Mouse (Mus musculus): ENCODE results near the gene Gpr34. TPM values are rescaled to one million over a fixed set of nuclear protein-coding genes. Genes with fewer than 3 reads are reported as not detected.

Gpr34 gene
- polyA plus RNA-seq, 1 experiment from 2014 or later = 2.3 TPM

- ATAC-seq (ENCODE audit: insufficient number of reproducible peaks, insufficient read depth, low FRiP score, low TSS enrichment) = no peak
- Histone ChIP-seq H3K27ac (no peak overlapping the region), H3K4me2 (replicated peaks) (no peak overlapping the region), H3K27me3 (no peaks in the 10 kb centered on the region), H3K9ac (no peak overlapping the region), H3K36me3 (no peaks in the 10 kb centered on the region), H3K9me3 (no peaks in the 10 kb centered on the region), H3K4me3 (no peak overlapping the region), H3K4me1 (no peaks in the 10 kb centered on the region)
- WGBS = 92% methylated on average over 1 of the region's 1 CpGs
Observed at GRCm38 (mm10) chrX:13636398-13636797, 4.5 kb downstream of the Gpr34 start.

DNA sequence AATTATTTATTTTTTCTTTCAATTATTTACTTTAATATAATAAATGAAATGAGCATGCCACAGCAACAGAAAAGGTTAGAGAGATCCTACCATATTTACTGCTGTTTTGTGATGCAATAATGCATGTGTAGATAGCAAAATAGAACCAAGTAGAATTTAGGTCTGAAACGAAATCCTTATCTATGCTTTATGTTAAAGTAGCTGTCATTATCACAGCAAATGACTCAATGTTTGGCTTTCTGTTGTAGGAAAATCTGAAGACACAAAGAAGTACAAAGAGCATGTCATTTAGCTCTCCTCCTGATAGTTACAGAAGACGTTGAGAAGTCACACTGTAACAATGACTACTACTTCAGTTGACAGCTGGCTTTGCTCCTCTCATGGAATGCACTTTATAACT lies 7.0 kb downstream of the Gpr34 start:
- ATAC-seq (ENCODE audit: insufficient number of reproducible peaks, insufficient read depth, low FRiP score, low TSS enrichment) = no peak
- no peaks in the 10 kb centered on the region for H3K36me3 ChIP-seq
- 69% methylated on average over 2 of the region's 2 CpGs for WGBS
- no peaks in the 10 kb centered on the region for H3K4me1 ChIP-seq
- H3K9ac ChIP-seq = no peak overlapping the region
- no peak overlapping the region for H3K4me2 ChIP-seq (replicated peaks)
- no peaks in the 10 kb centered on the region for H3K27me3 ChIP-seq
- no peak overlapping the region for H3K4me3 ChIP-seq
- H3K9me3 ChIP-seq = no peaks in the 10 kb centered on the region
- no peak overlapping the region for H3K27ac ChIP-seq

GRCm38 (mm10) chrX:13651889-13652288 lies 20.0 kb downstream of the Gpr34 start:
- no peak overlapping the region for H3K4me3 ChIP-seq
- H3K9ac ChIP-seq = no peak overlapping the region
- H3K27me3 ChIP-seq = no peaks in the 10 kb centered on the region
- H3K27ac ChIP-seq = no peak overlapping the region
- no peak overlapping the region for H3K4me2 ChIP-seq (replicated peaks)
- WGBS = 83% methylated on average over 2 of the region's 2 CpGs
- no peaks in the 10 kb centered on the region for H3K9me3 ChIP-seq
- no peaks in the 10 kb centered on the region for H3K36me3 ChIP-seq
- no peaks in the 10 kb centered on the region for H3K4me1 ChIP-seq
- no peak for ATAC-seq (ENCODE audit: insufficient number of reproducible peaks, insufficient read depth, low FRiP score, low TSS enrichment)

- Histone ChIP-seq H3K27ac (no peak overlapping the region), H3K4me1 (no peaks in the 10 kb centered on the region), H3K4me3 (no peak overlapping the region), H3K9me3 (no peaks in the 10 kb centered on the region), H3K27me3 (no peaks in the 10 kb centered on the region), H3K36me3 (no peaks in the 10 kb centered on the region), H3K4me2 (replicated peaks) (no peak overlapping the region), H3K9ac (no peak overlapping the region)
- ATAC-seq (ENCODE audit: insufficient number of reproducible peaks, insufficient read depth, low FRiP score, low TSS enrichment) = no peak
- WGBS = 86% methylated on average over 1 of the region's 1 CpGs
Observed at GRCm38 (mm10) chrX:13652291-13652690, 20.4 kb downstream of the Gpr34 start.

DNA sequence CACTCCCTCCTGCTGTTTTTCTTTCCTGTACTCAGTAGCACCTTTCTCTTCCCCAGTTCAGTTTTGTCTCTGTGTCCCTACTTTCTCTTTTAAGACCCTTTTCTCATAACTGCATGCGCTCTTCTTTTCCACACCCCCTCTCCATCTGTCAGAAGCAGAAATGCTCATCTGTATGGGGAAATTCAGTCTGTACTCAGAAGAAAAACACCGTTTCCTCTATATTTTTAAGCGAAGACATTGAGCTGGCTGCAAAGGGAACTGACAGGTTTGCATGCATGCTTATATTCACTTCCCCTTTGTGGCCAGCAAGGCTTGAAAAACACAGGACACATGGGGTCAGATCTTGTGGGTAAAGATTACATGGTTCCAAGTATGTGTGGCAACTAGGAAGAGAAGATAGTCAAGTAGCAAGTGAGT lies 23.1 kb downstream of the Gpr34 start:
- WGBS = 92% methylated on average over 3 of the region's 3 CpGs
- no peak overlapping the region for H3K9ac ChIP-seq
- H3K4me1 ChIP-seq = no peaks in the 10 kb centered on the region
- no peak overlapping the region for H3K4me3 ChIP-seq
- no peak overlapping the region for H3K4me2 ChIP-seq (replicated peaks)
- no peaks in the 10 kb centered on the region for H3K9me3 ChIP-seq
- no peaks in the 10 kb centered on the region for H3K27me3 ChIP-seq
- H3K36me3 ChIP-seq = no peaks in the 10 kb centered on the region
- no peak overlapping the region for H3K27ac ChIP-seq
- ATAC-seq (ENCODE audit: insufficient number of reproducible peaks, insufficient read depth, low FRiP score, low TSS enrichment) = no peak

DNA sequence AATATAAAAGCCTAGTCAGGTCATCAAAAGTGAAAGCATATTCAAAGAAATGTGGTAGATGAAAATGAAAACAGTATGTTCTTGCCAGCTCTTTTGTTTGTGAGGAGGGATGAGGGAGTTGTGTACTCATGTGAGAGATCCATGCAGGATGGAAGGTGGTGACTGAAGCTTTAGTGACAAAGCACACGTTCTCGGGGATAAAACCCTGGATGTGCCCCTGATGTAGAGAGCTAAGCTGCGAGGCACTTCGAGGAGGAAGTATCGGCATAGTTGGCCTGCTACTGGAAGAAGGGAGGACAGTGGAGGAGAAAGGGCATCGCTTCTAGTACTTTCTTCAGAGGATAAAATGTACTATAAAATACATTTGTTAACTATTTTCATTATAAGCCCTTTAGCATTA lies 24.0 kb downstream of the Gpr34 start:
- Histone ChIP-seq H3K9me3 (no peaks in the 10 kb centered on the region), H3K27ac (no peak overlapping the region), H3K27me3 (no peaks in the 10 kb centered on the region), H3K9ac (no peak overlapping the region), H3K4me1 (no peaks in the 10 kb centered on the region), H3K4me2 (replicated peaks) (no peak overlapping the region), H3K36me3 (no peaks in the 10 kb centered on the region), H3K4me3 (no peak overlapping the region)
- WGBS = 82% methylated on average over 6 of the region's 6 CpGs
- no peak for ATAC-seq (ENCODE audit: insufficient number of reproducible peaks, insufficient read depth, low FRiP score, low TSS enrichment)

DNA sequence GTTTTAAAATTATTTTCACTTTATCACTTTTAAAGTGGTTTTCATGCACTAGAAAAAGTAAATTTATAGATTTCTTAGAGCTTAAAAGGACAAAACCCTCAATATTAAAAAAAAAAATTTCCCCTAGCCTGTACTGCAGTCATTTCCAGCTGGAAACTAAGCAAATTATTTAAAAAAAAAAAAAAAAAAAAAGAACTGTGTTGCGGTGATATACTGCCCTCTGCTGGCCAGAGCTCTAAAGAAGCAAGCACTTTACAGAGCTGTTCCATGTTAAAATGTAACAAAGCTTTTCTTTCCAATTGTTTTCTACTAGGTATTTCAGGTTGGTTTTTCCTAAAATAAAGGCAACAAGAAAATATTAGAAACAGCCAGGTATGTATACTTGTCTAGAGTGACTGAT lies 24.8 kb downstream of the Gpr34 start:
- H3K9me3 ChIP-seq = no peaks in the 10 kb centered on the region
- H3K4me1 ChIP-seq = no peaks in the 10 kb centered on the region
- H3K27me3 ChIP-seq = no peaks in the 10 kb centered on the region
- no peak overlapping the region for H3K9ac ChIP-seq
- no peak overlapping the region for H3K4me2 ChIP-seq (replicated peaks)
- WGBS = 0% methylated on average over 1 of the region's 1 CpGs
- no peak for ATAC-seq (ENCODE audit: insufficient number of reproducible peaks, insufficient read depth, low FRiP score, low TSS enrichment)
- no peak overlapping the region for H3K27ac ChIP-seq
- H3K36me3 ChIP-seq = no peaks in the 10 kb centered on the region
- H3K4me3 ChIP-seq = no peak overlapping the region

- Histone ChIP-seq H3K9me3 (no peaks in the 10 kb centered on the region), H3K9ac (no peak overlapping the region), H3K27ac (no peak overlapping the region), H3K27me3 (no peaks in the 10 kb centered on the region), H3K4me3 (no peak overlapping the region), H3K4me2 (replicated peaks) (no peak overlapping the region), H3K36me3 (no peaks in the 10 kb centered on the region), H3K4me1 (no peaks in the 10 kb centered on the region)
- ATAC-seq (ENCODE audit: insufficient number of reproducible peaks, insufficient read depth, low FRiP score, low TSS enrichment) = no peak
- 83% methylated on average over 3 of the region's 3 CpGs for WGBS
Observed at GRCm38 (mm10) chrX:13658616-13659140, 26.8 kb downstream of the Gpr34 start.

DNA sequence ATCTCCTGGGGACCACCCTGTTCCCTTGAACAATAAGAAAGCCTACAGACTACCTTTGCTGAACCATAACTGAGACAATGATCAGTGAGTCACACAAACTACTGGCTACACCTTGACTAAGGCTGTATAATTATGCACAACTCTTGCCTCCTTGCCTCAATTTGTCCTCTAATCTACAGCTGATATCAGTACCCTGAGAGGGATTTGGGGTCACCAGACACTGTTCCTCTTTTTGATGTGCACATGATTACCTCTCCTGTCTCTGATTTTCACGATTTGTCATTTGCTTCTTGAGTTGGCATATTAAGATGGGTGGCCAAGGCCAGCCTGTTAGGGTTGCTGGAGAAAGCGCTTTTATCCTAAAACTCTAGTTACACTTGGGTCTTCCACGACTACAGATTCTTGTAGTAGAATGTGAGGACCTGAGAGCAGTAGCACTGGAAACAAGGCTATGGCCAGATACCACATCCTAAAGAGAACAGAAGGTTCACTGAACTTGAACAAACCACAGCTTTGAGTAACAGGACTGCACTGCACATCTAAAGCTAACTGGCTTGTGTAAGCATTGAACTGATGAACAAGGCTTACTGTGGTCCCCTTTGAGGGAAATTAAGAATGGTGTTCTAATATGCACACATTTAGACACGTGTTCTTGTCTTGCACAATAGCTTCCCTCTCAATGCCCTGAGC lies 27.5 kb downstream of the Gpr34 start:
- H3K36me3 ChIP-seq = no peaks in the 10 kb centered on the region
- WGBS = 81% methylated on average over 4 of the region's 4 CpGs

DNA sequence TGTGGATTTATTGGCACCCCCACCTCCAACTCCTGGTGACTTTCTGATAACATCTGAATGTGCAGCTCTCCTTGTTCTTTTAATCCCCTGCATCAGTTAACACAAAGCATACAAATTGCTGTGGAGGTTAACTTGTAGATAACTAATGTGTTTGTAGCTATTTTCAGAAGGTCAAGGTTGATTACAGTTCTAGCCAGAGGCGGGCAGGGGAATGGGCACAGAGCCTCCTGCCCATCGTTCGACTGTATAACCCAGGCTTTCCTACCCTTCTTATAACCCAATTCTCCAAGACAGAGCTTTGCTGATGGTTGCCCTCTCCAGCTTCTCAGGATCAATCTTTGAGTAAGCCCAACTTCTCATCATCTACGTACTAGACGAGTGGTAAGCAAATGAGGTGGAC lies 29.2 kb downstream of the Gpr34 start, which contains the start of gene Gpr82:
TSS of gene Gpr82 (plus strand) at position 301 of the 400 bp plus-strand sequence.
- WGBS = 80% methylated on average over 5 of the region's 5 CpGs
- H3K4me3 ChIP-seq = no peak within 1 kb of the TSS
- no peak for ATAC-seq (ENCODE audit: insufficient number of reproducible peaks, insufficient read depth, low FRiP score, low TSS enrichment)
- H3K4me1 ChIP-seq = no peaks in the 10 kb centered on the region
- no peaks in the 10 kb centered on the region for H3K27me3 ChIP-seq
- H3K4me2 ChIP-seq (replicated peaks) = no peak within 1 kb of the TSS
- H3K9me3 ChIP-seq = no peaks in the 10 kb centered on the region
- no peak within 1 kb of the TSS for H3K27ac ChIP-seq
- no peak within 1 kb of the TSS for H3K9ac ChIP-seq
- no peaks in the 10 kb centered on the region for H3K36me3 ChIP-seq

More for the DNA sequence above, 27.5 kb downstream of the Gpr34 start:
- Histone ChIP-seq H3K9me3 (no peaks in the 10 kb centered on the region), H3K4me1 (no peaks in the 10 kb centered on the region), H3K4me3 (no peak overlapping the region), H3K9ac (no peak overlapping the region), H3K4me2 (replicated peaks) (no peak overlapping the region), H3K27me3 (no peaks in the 10 kb centered on the region), H3K27ac (no peak overlapping the region)
- no peak for ATAC-seq (ENCODE audit: insufficient number of reproducible peaks, insufficient read depth, low FRiP score, low TSS enrichment)

GRCm38 (mm10) chrX:13668867-13669266 lies 37.0 kb downstream of the Gpr34 start:
- no peak overlapping the region for H3K4me3 ChIP-seq
- H3K9ac ChIP-seq = no peak overlapping the region
- no peak overlapping the region for H3K4me2 ChIP-seq (replicated peaks)
- no peaks in the 10 kb centered on the region for H3K27me3 ChIP-seq
- H3K9me3 ChIP-seq = no peaks in the 10 kb centered on the region
- no peak overlapping the region for H3K27ac ChIP-seq
- no peaks in the 10 kb centered on the region for H3K4me1 ChIP-seq
- ATAC-seq (ENCODE audit: insufficient number of reproducible peaks, insufficient read depth, low FRiP score, low TSS enrichment) = no peak
- H3K36me3 ChIP-seq = no peaks in the 10 kb centered on the region
- WGBS = 75% methylated on average over 5 of the region's 5 CpGs

DNA sequence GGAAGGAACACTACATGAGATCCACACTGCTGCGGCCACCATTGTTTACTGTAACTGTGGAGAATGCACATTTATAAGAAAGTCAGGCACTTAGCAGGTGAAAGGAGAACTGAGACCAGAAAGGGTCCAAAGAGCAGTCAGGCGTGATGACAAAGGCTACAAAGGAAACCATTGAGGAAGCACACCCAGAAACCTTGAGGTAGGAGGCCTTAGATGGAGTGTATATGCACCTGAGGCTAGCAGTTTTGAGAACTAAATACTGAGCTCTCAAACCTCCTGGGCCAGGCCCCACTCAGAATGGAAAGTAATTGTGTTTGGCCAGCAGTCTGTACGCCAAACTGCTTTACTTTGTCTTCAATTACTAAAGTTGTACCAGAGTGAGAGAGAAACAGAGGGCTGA lies 38.5 kb downstream of the Gpr34 start:
- WGBS = 81% methylated on average over 3 of the region's 3 CpGs
- Histone ChIP-seq H3K36me3 (no peaks in the 10 kb centered on the region), H3K4me1 (no peaks in the 10 kb centered on the region), H3K9ac (no peak overlapping the region), H3K9me3 (no peaks in the 10 kb centered on the region), H3K4me2 (replicated peaks) (no peak overlapping the region), H3K4me3 (no peak overlapping the region), H3K27ac (no peak overlapping the region), H3K27me3 (no peaks in the 10 kb centered on the region)
- no peak for ATAC-seq (ENCODE audit: insufficient number of reproducible peaks, insufficient read depth, low FRiP score, low TSS enrichment)
